ENCODE assay signal across 21 mouse cellular contexts in the genomic region with DNA sequence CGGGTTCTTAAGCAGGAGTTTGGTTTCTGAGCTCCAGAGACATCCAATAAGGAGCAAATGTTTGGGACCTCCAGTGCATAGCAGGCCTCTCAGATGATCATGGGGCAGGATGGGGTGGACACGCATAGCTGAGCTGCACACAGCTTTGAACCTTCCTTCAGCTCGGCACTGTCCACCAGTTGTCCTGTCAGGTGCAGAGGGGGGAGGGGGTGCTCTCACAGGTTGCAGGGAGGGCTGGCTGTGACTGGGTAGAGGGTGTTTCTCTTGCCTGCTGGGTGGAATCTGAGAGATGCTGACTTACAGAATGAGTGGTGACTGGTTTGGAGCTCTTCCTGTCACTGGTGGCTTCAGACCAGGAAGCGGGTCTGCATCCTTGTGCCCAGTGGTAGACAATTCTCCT.
DNase-seq lines count a peak whose midpoint lies in the region; ATAC-seq and TF ChIP-seq lines count a peak whose summit lies in the region.
"Had no signal": no experiment of that assay in that cellular context is flagged by ENCODE, and none has a peak within 500 bp of the region (broad histone marks: within the 10 kb centered on the region; RNA-seq: fewer than 3 reads in every experiment).

No protein-coding gene starts in this region.

- no peak for ATAC-seq in heart, embryonic 12.5 days (ENCODE audit: insufficient number of reproducible peaks, low FRiP score)
- ATAC-seq in kidney, postnatal 0 days (replicated peaks; ENCODE audit: low FRiP score, low read depth): peak; percentile 49; the same call in 1 of the 2 replicates
- ATAC-seq in hindbrain, embryonic 16.5 days: 0 out of 2 replicates have a peak, but pooled peaks have one; percentile 25
- no peak for ATAC-seq in liver, embryonic 11.5 days (replicated peaks; ENCODE audit: low FRiP score)
- ATAC-seq: activated CD4-positive, CD25-positive, alpha-beta regulatory T cell, adult 4 months; intestine, embryonic 15.5 days had no signal

- DNase-seq in heart, adult 11 months: peak; percentile 80
- no peak for DNase-seq in kidney, postnatal 0 days (ENCODE audit: low spot score)
- DNase-seq in kidney, postnatal 36 days: no peak
- no peak for DNase-seq in liver, embryonic 11.5 days (ENCODE audit: low spot score)
- no peak for DNase-seq in limb, embryonic 10.5 days (ENCODE audit: low spot score)
- DNase-seq: adrenal gland, postnatal 14 days; cerebellum, postnatal 14 days; embryo, embryonic 11 days; heart, postnatal 36 days; kidney, postnatal 25 days; liver; lung, adult 18-20 months; lung, postnatal 14 days; right cerebral cortex, postnatal 25 days; thymus, postnatal 36 days had no signal

- TF ChIP-seq CTCF in kidney, postnatal 0 days (IDR thresholded peaks at IDR 0.05; ENCODE audit: low read depth): no peak

- H3K36me3 ChIP-seq in heart, embryonic 12.5 days: no peaks in the 10 kb centered on the region
- H3K36me3 ChIP-seq in kidney, postnatal 0 days (ENCODE audit: insufficient read depth, low read length): no peaks in the 10 kb centered on the region
- no peaks in the 10 kb centered on the region for H3K36me3 ChIP-seq in hindbrain, embryonic 16.5 days (ENCODE audit: control insufficient read depth, insufficient read depth, low read length)
- H3K36me3 ChIP-seq in liver, embryonic 11.5 days (ENCODE audit: control insufficient read depth, insufficient read depth, low read length): no peaks in the 10 kb centered on the region
- H3K36me3 ChIP-seq in limb, embryonic 10.5 days: no peaks in the 10 kb centered on the region
- H3K36me3 ChIP-seq: embryonic facial prominence, embryonic 15.5 days; G1E; intestine, embryonic 15.5 days had no signal

- H3K27me3 ChIP-seq in heart, embryonic 12.5 days (replicated peaks): no peaks in the 10 kb centered on the region
- H3K27me3 ChIP-seq in kidney, postnatal 0 days (ENCODE audit: insufficient read depth, low read length): no peaks in the 10 kb centered on the region
- H3K27me3 ChIP-seq in hindbrain, embryonic 16.5 days (replicated peaks; ENCODE audit: control insufficient read depth, insufficient read depth, low read length): no peaks in the 10 kb centered on the region
- H3K27me3 ChIP-seq in liver, embryonic 11.5 days (replicated peaks; ENCODE audit: control insufficient read depth, insufficient read depth, low read length): no peaks in the 10 kb centered on the region
- H3K27me3 ChIP-seq in limb, embryonic 10.5 days (ENCODE audit: low read depth, poor library complexity, severe bottlenecking): no peaks in the 10 kb centered on the region
- H3K27me3 ChIP-seq: embryonic facial prominence, embryonic 15.5 days; intestine, embryonic 15.5 days had no signal

- WGBS in heart, embryonic 12.5 days: 82% methylated on average over 4 of the region's 4 CpGs
- WGBS in kidney, postnatal 0 days: 55% methylated on average over 4 of the region's 4 CpGs
- 73% methylated on average over 4 of the region's 4 CpGs for WGBS in hindbrain, embryonic 16.5 days
- WGBS in liver, embryonic 11.5 days: 78% methylated on average over 4 of the region's 4 CpGs
- 83% methylated on average over 4 of the region's 4 CpGs for WGBS in limb, embryonic 10.5 days

- H3K9ac ChIP-seq in heart, embryonic 12.5 days: no peak overlapping the region
- H3K9ac ChIP-seq in kidney, postnatal 0 days (ENCODE audit: low read depth, low read length): no peak overlapping the region
- no peak overlapping the region for H3K9ac ChIP-seq in hindbrain, embryonic 16.5 days (ENCODE audit: low read depth, low read length)
- H3K9ac ChIP-seq in liver, embryonic 11.5 days (ENCODE audit: low read depth, low read length): no peak overlapping the region
- H3K9ac ChIP-seq: embryonic facial prominence, embryonic 15.5 days; intestine, embryonic 15.5 days had no signal

- H3K4me2 ChIP-seq in heart, embryonic 12.5 days: no peak overlapping the region
- no peak overlapping the region for H3K4me2 ChIP-seq in kidney, postnatal 0 days (ENCODE audit: low read length)
- H3K4me2 ChIP-seq in hindbrain, embryonic 16.5 days (ENCODE audit: low read length): no peak overlapping the region
- H3K4me2 ChIP-seq in liver, embryonic 11.5 days: no peak overlapping the region
- H3K4me2 ChIP-seq: embryonic facial prominence, embryonic 15.5 days; intestine, embryonic 15.5 days had no signal

- no peaks in the 10 kb centered on the region for H3K4me1 ChIP-seq in heart, embryonic 12.5 days (replicated peaks)
- no peaks in the 10 kb centered on the region for H3K4me1 ChIP-seq in kidney, postnatal 0 days (replicated peaks; ENCODE audit: insufficient read depth, low read length)
- H3K4me1 ChIP-seq in hindbrain, embryonic 16.5 days (ENCODE audit: control insufficient read depth, insufficient read depth, low read depth, low read length): no peaks in the 10 kb centered on the region
- H3K4me1 ChIP-seq in liver, embryonic 11.5 days (replicated peaks; ENCODE audit: control insufficient read depth, insufficient read depth, low read length): no peaks in the 10 kb centered on the region
- H3K4me1 ChIP-seq in limb, embryonic 10.5 days: peaks cover 34% of the 10 kb centered on the region
- H3K4me1 ChIP-seq: intestine, embryonic 15.5 days had no signal

- H3K9me3 ChIP-seq in heart, embryonic 12.5 days (replicated peaks): no peaks in the 10 kb centered on the region
- H3K9me3 ChIP-seq in kidney, postnatal 0 days (replicated peaks; ENCODE audit: low read length): no peaks in the 10 kb centered on the region
- no peaks in the 10 kb centered on the region for H3K9me3 ChIP-seq in hindbrain, embryonic 16.5 days (ENCODE audit: control insufficient read depth, low read length)
- H3K9me3 ChIP-seq in liver, embryonic 11.5 days (ENCODE audit: control insufficient read depth, low read length): no peaks in the 10 kb centered on the region
- H3K9me3 ChIP-seq in limb, embryonic 10.5 days (replicated peaks): no peaks in the 10 kb centered on the region
- H3K9me3 ChIP-seq: embryonic facial prominence, embryonic 15.5 days; intestine, embryonic 15.5 days had no signal

- no peak overlapping the region for H3K4me3 ChIP-seq in heart, embryonic 12.5 days
- H3K4me3 ChIP-seq in kidney, postnatal 0 days (replicated peaks; ENCODE audit: low read depth, low read length): no peak overlapping the region
- H3K4me3 ChIP-seq in hindbrain, embryonic 16.5 days (ENCODE audit: low read length): no peak overlapping the region
- H3K4me3 ChIP-seq in liver, embryonic 11.5 days (ENCODE audit: low read depth, low read length): no peak overlapping the region
- H3K4me3 ChIP-seq in limb, embryonic 10.5 days: no peak overlapping the region
- H3K4me3 ChIP-seq: embryonic facial prominence, embryonic 15.5 days; intestine, embryonic 15.5 days had no signal

- no peak overlapping the region for H3K27ac ChIP-seq in heart, embryonic 12.5 days (ENCODE audit: poor library complexity, severe bottlenecking)
- H3K27ac ChIP-seq in kidney, postnatal 0 days: no peak overlapping the region
- H3K27ac ChIP-seq in hindbrain, embryonic 16.5 days (ENCODE audit: low read depth, low read length): no peak overlapping the region
- H3K27ac ChIP-seq in liver, embryonic 11.5 days (ENCODE audit: low read depth, low read length): no peak overlapping the region
- H3K27ac ChIP-seq in limb, embryonic 10.5 days: no peak overlapping the region
- H3K27ac ChIP-seq: embryonic facial prominence, embryonic 15.5 days; intestine, embryonic 15.5 days had no signal

Comparison
In these comparisons a context has a peak if more than half of its experiments do, and no peak if none do; other contexts are left out.
1. ATAC-seq: peak in kidney, postnatal 0 days (single experiment) and hindbrain, embryonic 16.5 days (single experiment); none in heart, embryonic 12.5 days (single experiment) and liver, embryonic 11.5 days (single experiment).